Mouse (Mus musculus) kidney, postnatal 0 days (tissue): ENCODE results near the gene Pcdh15. TPM values are rescaled to one million over a fixed set of nuclear protein-coding genes. Genes with fewer than 3 reads are reported as not detected.

Experiments
- ATAC-seq: fragments of 200-750 bp; cut with Nextera tagmentation; replicated peaks from 2 replicates; pipeline ENCODE4 v1.8.0; 2017; ENCODE audit warnings: low read depth, moderate number of reproducible peaks, moderate TSS enrichment, moderate library complexity; ENCODE audit not compliant: low FRiP score
- DNase-seq: peaks from one replicate; pipeline ENCODE4 v3.0.0-alpha.2; 2016; ENCODE audit warnings: low spot score
- H3K27ac ChIP-seq: fragments of 300-500 bp; sonication (generic); 2 replicates; pipeline ENCODE4 v1.5.1; 2014; ENCODE audit warnings: mild to moderate bottlenecking
- H3K27me3 ChIP-seq: fragments of 300-500 bp; sonication (generic); 2 replicates; pipeline ENCODE4 v1.6.1; 2014; ENCODE audit warnings: low read length, mixed read lengths; ENCODE audit not compliant: insufficient read depth
- H3K36me3 ChIP-seq: fragments of 300-500 bp; sonication (generic); 2 replicates; pipeline ENCODE4 v1.6.1; 2014; ENCODE audit warnings: low read length, mixed read lengths; ENCODE audit not compliant: insufficient read depth
- H3K4me1 ChIP-seq: fragments of 300-500 bp; sonication (generic); replicated peaks from 2 replicates; pipeline ENCODE4 v1.6.1; 2014; ENCODE audit warnings: antibody characterized with exemption, low read length, mixed read lengths; ENCODE audit not compliant: insufficient read depth
- H3K4me2 ChIP-seq: fragments of 300-500 bp; sonication (generic); 2 replicates; pipeline ENCODE4 v1.6.1; 2014; ENCODE audit warnings: mild to moderate bottlenecking, low read length, moderate library complexity, mixed read lengths
- H3K4me3 ChIP-seq: fragments of 300-500 bp; sonication (generic); replicated peaks from 2 replicates; pipeline ENCODE4 v1.5.1; 2014; ENCODE audit warnings: low read depth, low read length
- H3K9ac ChIP-seq: fragments of 300-500 bp; sonication (generic); 2 replicates; pipeline ENCODE4 v1.6.1; 2014; ENCODE audit warnings: low read depth, low read length
- H3K9me3 ChIP-seq: fragments of 300-500 bp; sonication (generic); replicated peaks from 2 replicates; pipeline ENCODE4 v1.6.1; 2016; ENCODE audit warnings: low read length, inconsistent platforms, mixed read lengths
- CTCF ChIP-seq: IDR thresholded peaks from 2 replicates; pipeline ENCODE4 v1.5.1; 2016; ENCODE audit warnings: antibody characterized with exemption, low read depth, mild to moderate bottlenecking, moderate library complexity
- WGBS: fragments of 180-500 bp; shearing (Covaris S2); extraction: QIAGEN DNeasy Blood & Tissue Kit; methylation state at CpG from one replicate; pipeline ENCODE4 v1.1.7; 2014; 5-methylcytosine and 5-hydroxymethylcytosine counted together
- polyA plus RNA-seq: library from polyadenylated mRNA; unstranded; fragments of >200 nt; fragmentation: Nextera tagmentation; extraction: Ambion mirVana; gene quantifications from 2 replicates; pipeline ENCODE4 v1.2.1, GENCODE M21; 2015

The Pcdh15 gene
- polyA plus RNA-seq, 1 experiment from 2014 or later = 0.33 TPM

GRCm38 (mm10) chr10:73749021-73749420 is 649.9 kb downstream of the Pcdh15 start:
- H3K9ac ChIP-seq = no peak overlapping the region
- no peak for ATAC-seq
- WGBS = 51% methylated on average over 2 of the region's 2 CpGs
- H3K4me3 ChIP-seq = no peak overlapping the region
- no peaks in the 10 kb centered on the region for H3K27me3 ChIP-seq
- no peak for TF ChIP-seq CTCF
- no peaks in the 10 kb centered on the region for H3K4me1 ChIP-seq
- DNase-seq = no peak
- H3K9me3 ChIP-seq = no peaks in the 10 kb centered on the region
- no peak overlapping the region for H3K27ac ChIP-seq
- no peak overlapping the region for H3K4me2 ChIP-seq
- no peaks in the 10 kb centered on the region for H3K36me3 ChIP-seq

GRCm38 (mm10) chr10:73753876-73754275 is 654.7 kb downstream of the Pcdh15 start:
- H3K4me3 ChIP-seq = no peak overlapping the region
- no peaks in the 10 kb centered on the region for H3K4me1 ChIP-seq
- no peak overlapping the region for H3K4me2 ChIP-seq
- H3K9me3 ChIP-seq = no peaks in the 10 kb centered on the region
- no peak overlapping the region for H3K9ac ChIP-seq
- H3K27me3 ChIP-seq = no peaks in the 10 kb centered on the region
- H3K27ac ChIP-seq = no peak overlapping the region
- 36% methylated on average over 3 of the region's 3 CpGs for WGBS
- DNase-seq (no peak), ATAC-seq (no peak)
- TF ChIP-seq CTCF = no peak
- H3K36me3 ChIP-seq = no peaks in the 10 kb centered on the region

- Histone ChIP-seq H3K27ac (no peak overlapping the region), H3K4me2 (no peak overlapping the region), H3K4me1 (no peaks in the 10 kb centered on the region), H3K9me3 (no peaks in the 10 kb centered on the region), H3K4me3 (no peak overlapping the region), H3K27me3 (no peaks in the 10 kb centered on the region), H3K36me3 (no peaks in the 10 kb centered on the region), H3K9ac (no peak overlapping the region)
- no peak for TF ChIP-seq CTCF
- 43% methylated on average over 4 of the region's 4 CpGs for WGBS
- ATAC-seq (no peak), DNase-seq (no peak)
Measured at GRCm38 (mm10) chr10:73782945-73783344, 683.8 kb downstream of the Pcdh15 start.

GRCm38 (mm10) chr10:73788163-73788562 is 689.0 kb downstream of the Pcdh15 start:
- TF ChIP-seq CTCF = no peak
- DNase-seq (no peak), ATAC-seq (no peak)
- H3K27ac ChIP-seq = no peak overlapping the region
- H3K4me2 ChIP-seq = no peak overlapping the region
- H3K4me1 ChIP-seq = no peaks in the 10 kb centered on the region
- no peak overlapping the region for H3K9ac ChIP-seq
- 33% methylated on average over 3 of the region's 3 CpGs for whole genome bisulfite sequencing
- no peaks in the 10 kb centered on the region for H3K27me3 ChIP-seq
- no peaks in the 10 kb centered on the region for H3K36me3 ChIP-seq
- H3K9me3 ChIP-seq = no peaks in the 10 kb centered on the region
- no peak overlapping the region for H3K4me3 ChIP-seq

- no peak overlapping the region for H3K4me3 ChIP-seq
- no peaks in the 10 kb centered on the region for H3K27me3 ChIP-seq
- 88% methylated on average over 4 of the region's 4 CpGs for WGBS
- H3K36me3 ChIP-seq = no peaks in the 10 kb centered on the region
- no peaks in the 10 kb centered on the region for H3K9me3 ChIP-seq
- no peaks in the 10 kb centered on the region for H3K4me1 ChIP-seq
- DNase-seq (no peak), ATAC-seq (no peak)
- no peak overlapping the region for H3K4me2 ChIP-seq
- no peak for TF ChIP-seq CTCF
- no peak overlapping the region for H3K27ac ChIP-seq
- no peak overlapping the region for H3K9ac ChIP-seq
Measured at GRCm38 (mm10) chr10:73805069-73805468, 705.9 kb downstream of the Pcdh15 start.

- TF ChIP-seq CTCF = no peak
- no peak overlapping the region for H3K4me2 ChIP-seq
- no peaks in the 10 kb centered on the region for H3K36me3 ChIP-seq
- H3K27me3 ChIP-seq = no peaks in the 10 kb centered on the region
- H3K9ac ChIP-seq = no peak overlapping the region
- H3K27ac ChIP-seq = no peak overlapping the region
- WGBS = 63% methylated on average over 8 of the region's 8 CpGs
- H3K4me3 ChIP-seq = no peak overlapping the region
- DNase-seq = no peak
- no peaks in the 10 kb centered on the region for H3K9me3 ChIP-seq
- H3K4me1 ChIP-seq = no peaks in the 10 kb centered on the region
- no peak for ATAC-seq
Measured at GRCm38 (mm10) chr10:73812311-73812710, 713.2 kb downstream of the Pcdh15 start.
